Mouse (Mus musculus) left cerebral cortex, adult 18-20 months (tissue): Measurements from ENCODE around the gene Lrr1. TPM values are rescaled to one million over a fixed set of nuclear protein-coding genes. Genes with fewer than 3 reads are reported as not detected.

Experiments used
- DNase-seq, 2 experiments: peaks; one replicate each; pipeline ENCODE4 v3.0.0; 2021 to 2022; ENCODE audit warnings: low spot score in 2 of 2, mixed read lengths in 1 of 2
- total RNA-seq, 2 experiments: library from RNA; stranded (reverse); gene quantifications; 2 replicates each; pipeline ENCODE4 v1.2.3; 2021

Gene Lrr1
- total RNA-seq, 2 experiments from 2014 or later = not detected

DNA sequence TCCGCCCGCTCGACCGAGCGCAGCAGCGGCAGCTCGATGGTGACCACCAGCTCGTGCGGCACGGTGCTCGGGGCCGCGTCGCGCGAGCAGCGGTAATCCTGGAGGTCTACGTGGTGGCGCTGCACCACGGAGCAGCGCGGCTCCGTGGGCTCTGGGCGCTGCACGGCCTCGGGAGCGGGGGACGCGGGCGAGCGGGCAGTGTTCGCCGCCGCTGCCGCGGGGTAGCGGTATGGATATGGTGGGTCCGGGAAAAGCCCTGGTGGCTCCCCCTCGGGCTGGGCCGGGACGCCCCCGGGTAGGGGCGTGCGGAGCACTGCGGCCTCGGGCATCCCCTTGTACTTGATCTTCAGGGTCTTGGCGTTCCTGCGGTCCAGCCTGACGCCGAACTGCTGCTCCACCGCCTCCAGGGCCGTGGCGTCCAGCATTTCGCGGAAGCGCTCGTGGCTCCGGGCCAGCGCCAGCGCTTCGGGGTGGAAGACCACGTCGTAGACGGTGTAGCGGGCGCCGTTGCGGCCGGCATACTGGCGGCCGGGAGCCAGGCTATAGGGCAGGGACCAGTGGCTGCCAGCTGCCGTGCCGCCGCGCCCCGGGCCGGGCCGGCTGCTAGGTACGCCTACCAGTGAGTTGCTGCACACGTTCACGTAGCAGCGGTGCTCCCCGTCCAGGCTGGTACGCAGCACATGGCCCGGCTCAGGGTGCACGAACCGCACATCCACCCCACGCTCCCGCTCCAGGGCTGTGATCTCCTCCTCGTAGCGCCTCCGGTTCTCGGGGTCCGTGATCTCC, 29.0 kb downstream of the Lrr1 start:
- peak; percentile 28 to 41 for DNase-seq

DNA sequence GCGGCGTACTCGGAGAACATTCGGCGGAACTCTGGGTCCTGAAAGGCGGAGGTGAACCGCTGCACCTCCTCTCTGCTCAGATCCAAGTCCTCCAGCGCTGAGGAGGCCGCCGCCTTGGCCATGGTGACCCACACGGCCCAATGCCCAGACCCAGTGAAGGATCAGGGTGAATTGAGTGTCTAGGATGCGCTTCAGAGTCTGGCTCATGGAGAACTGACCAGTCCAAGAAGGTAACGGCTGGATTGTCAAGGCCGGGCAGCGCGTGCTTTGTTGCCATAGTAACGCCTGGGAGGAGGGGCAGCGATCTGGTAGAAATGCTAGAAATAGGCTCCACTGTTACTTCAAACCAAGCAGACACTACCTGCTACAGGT, 29.5 kb downstream of the Lrr1 start, which contains the start of gene Dnaaf2:
Gene Dnaaf2 (minus strand): TSS at position 266 of the 372 bp plus-strand sequence.
- peak; percentile 48 to 55 for DNase-seq

GRCm38 (mm10) chr12:69198985-69199384, 30.4 kb downstream of the Lrr1 start:
- DNase-seq = no peak

DNA sequence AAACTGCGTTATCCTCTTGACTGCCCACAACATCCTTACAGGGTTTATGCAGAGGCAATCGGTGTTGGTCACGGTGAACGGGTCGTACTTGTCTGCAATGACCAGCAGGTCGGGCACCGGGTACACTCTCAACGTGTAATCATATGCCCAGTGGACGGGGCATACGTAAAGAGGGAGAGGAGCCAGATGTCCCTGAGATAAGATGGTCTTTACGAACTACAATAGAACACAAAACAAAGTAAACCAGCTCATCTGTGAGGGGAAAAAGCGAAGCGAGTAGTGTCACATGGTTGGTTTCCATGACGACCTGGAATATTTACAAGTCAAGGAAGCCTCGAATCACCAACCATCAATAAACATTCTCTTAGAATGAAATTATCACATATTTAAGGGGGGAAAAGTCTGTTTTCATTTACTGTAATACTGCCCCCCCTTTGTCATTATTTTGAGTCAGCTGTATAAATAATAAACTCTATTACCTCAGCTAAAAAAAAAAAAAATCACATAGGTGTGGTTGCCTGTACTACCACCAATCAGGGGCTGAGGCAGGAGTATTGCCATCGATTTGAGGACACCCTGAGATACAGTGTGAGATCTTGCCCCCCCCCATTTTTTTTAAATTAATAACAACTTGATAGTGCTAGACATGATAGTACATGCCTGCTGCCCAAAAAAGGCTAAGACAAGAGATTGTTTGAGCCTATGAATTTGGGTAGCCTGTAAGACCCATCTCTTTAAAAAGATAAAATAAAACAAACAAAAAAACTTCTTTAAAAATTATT, 35.6 kb downstream of the Lrr1 start, which contains the start of gene Gm49384:
Gene Gm49384 (minus strand): TSS at position 216 of the 782 bp plus-strand sequence.
- no peak for DNase-seq

DNA sequence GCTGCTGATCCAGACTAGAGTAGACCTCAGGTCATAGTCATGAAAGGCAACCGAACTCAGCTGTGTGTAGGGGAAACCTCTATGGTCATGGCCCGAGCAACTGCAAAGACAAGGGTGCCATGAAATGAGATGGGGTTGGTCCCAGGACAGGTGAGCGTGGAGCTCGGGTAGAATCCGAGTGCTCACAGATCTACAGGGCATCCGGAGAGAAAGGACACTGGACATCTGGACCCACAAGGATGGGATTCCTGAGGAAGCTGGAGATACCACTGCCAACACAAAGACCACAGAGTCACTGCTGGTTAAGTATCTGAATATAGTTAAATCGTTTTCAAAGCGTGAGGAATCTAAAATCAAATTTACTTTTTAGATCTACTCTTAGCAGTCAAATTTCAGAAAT, 38.8 kb downstream of the Lrr1 start:
- DNase-seq = no peak

- DNase-seq = no peak
Measured at GRCm38 (mm10) chr12:69207926-69208325, 39.3 kb downstream of the Lrr1 start.

DNA sequence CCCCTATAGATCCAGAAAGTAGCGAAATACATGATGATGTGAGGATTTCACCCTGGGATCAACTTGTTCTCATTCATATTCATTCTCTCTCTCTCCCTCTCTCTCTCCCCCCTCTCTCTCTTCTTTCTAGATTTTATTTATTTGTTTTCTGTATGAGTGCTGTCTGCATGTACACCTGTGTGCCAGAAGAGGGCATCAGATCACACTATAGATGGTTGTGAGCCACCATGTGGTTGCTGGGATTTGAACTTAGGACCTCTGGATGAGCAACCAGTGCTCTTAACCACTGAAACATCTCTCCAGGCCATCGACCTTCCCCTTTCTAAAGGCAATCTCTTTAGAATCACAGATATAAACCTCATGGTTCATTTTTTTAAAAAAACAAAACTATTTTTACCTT, 39.9 kb downstream of the Lrr1 start:
- no peak for DNase-seq

- DNase-seq = no peak
Measured at GRCm38 (mm10) chr12:69210056-69210979, 41.7 kb downstream of the Lrr1 start.

GRCm38 (mm10) chr12:69211057-69211456, 42.4 kb downstream of the Lrr1 start:
- DNase-seq = no peak

- no peak for DNase-seq
Measured at GRCm38 (mm10) chr12:69213186-69213777, 44.7 kb downstream of the Lrr1 start.

GRCm38 (mm10) chr12:69214393-69214792, 45.8 kb downstream of the Lrr1 start:
- DNase-seq = no peak

DNA sequence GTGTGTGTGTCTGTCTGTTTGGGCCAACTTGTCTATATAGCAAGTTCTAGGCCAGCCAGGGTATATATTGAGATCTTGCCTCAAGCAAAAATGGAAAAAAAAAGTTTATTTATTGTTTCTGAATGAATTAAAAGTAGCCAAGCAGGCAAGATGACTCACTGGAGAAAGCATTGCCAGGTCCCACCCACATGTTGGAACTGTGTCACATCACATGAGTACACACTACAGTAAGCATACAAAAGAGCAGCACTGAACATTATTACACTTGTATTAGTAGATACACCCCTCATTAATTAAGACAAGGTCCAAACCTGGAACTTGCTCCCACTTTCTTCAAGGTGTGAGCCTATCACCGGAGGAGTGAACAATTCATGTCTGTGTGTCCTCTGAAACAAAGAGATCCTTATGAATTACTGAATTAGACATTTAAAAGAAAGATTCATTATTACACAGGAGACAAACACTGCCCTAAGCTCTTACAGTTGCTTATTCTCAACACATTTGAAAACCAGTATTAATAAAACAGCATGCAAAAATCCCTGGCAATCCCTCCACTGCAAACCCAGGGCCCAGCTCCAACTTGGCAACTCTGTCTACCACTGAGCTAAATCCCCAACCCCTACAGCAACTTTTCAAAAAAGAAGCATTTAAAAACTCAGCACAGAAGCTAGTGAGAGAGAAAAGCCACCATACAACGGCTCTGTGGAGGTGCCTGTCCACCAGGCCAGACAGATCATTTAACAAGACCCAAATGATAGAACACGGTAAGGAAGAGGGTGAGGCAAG, 46.6 kb downstream of the Lrr1 start:
- peak; percentile 39 to 57 for DNase-seq

GRCm38 (mm10) chr12:69216587-69216986, 48.0 kb downstream of the Lrr1 start:
- no peak for DNase-seq

DNA sequence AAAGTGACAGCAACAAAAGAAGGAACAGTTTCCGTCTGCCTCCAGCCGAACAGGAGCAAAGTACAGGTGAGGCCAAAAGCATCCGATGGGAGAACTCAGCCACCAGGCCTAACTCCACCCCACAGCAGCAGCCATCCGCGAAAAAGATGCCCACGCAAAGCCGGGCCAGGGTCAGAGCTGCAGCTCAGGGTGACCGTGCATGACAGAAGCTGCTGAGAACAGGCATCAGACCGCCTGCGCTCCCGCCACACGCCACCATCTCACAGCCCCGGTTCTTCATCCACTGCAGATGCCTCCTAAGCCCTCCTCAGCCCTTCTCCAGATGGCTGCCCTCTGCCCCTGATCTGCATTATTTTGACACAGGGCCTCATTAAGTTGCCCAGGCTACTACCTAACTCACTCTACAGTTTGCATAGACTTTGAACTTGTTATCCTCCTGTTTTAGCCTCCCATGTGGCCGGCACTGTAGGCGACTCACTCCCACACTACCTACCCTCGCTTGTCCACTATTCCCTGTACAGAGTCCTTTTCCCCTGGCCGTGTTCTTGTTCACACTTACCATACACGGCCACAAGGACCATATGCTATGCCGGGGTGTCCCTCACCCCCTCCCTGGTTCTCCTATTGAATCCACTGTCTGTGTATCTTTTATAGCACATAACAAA, 52.1 kb downstream of the Lrr1 start:
- DNase-seq = no peak

- peak; percentile 77 to 82 for DNase-seq
Measured at GRCm38 (mm10) chr12:69227776-69228466, 59.3 kb downstream of the Lrr1 start, which contains the start of gene Pole2. Pole2 (minus strand) TSS chr12:69228195.
